Comparison of ENCODE assay signal across 8 mouse cellular contexts in genomic region chr13:14522906-14523269, GRCm38 (mm10). TPM values are rescaled to one million over a fixed set of nuclear protein-coding genes. Genes with fewer than 3 reads are reported as not detected.
DNase-seq lines count a peak whose midpoint lies in the region; ATAC-seq and TF ChIP-seq lines count a peak whose summit lies in the region.

TSS of gene Hecw1 (minus strand) at chr13:14523228.

- H3K36me3 ChIP-seq in liver, embryonic 11.5 days (ENCODE audit: control insufficient read depth, insufficient read depth, low read length): no peaks in the 10 kb centered on the region
- H3K36me3 ChIP-seq in embryonic facial prominence, embryonic 14.5 days (ENCODE audit: control insufficient read depth, insufficient read depth, low read length): no peaks in the 10 kb centered on the region
- H3K36me3 ChIP-seq in intestine, embryonic 14.5 days (ENCODE audit: control insufficient read depth, insufficient read depth, low read length): no peaks in the 10 kb centered on the region
- no peaks in the 10 kb centered on the region for H3K36me3 ChIP-seq in liver, embryonic 14.5 days (replicated peaks; ENCODE audit: control insufficient read depth, insufficient read depth, low read depth)

- TF ChIP-seq EP300 in liver, embryonic 14.5 days (IDR thresholded peaks at IDR 0.05; ENCODE audit: low read depth): no peak

- H3K9me3 ChIP-seq in liver, embryonic 11.5 days (ENCODE audit: control insufficient read depth, low read length): no peaks in the 10 kb centered on the region
- no peaks in the 10 kb centered on the region for H3K9me3 ChIP-seq in embryonic facial prominence, embryonic 14.5 days (ENCODE audit: control insufficient read depth, low read length)
- H3K9me3 ChIP-seq in intestine, embryonic 14.5 days (ENCODE audit: control insufficient read depth, low read length): no peaks in the 10 kb centered on the region
- no peaks in the 10 kb centered on the region for H3K9me3 ChIP-seq in liver, embryonic 14.5 days (ENCODE audit: control insufficient read depth, low read length)

- peak within 1 kb of the TSS; percentile 83 for H3K4me2 ChIP-seq in liver, embryonic 11.5 days
- H3K4me2 ChIP-seq in embryonic facial prominence, embryonic 14.5 days (ENCODE audit: low read depth, low read length): peak within 1 kb of the TSS; percentile 95
- peak within 1 kb of the TSS; percentile 87 for H3K4me2 ChIP-seq in intestine, embryonic 14.5 days (ENCODE audit: low read length)
- H3K4me2 ChIP-seq in liver, embryonic 14.5 days (ENCODE audit: low read depth): peak within 1 kb of the TSS; percentile 56

- H3K27me3 ChIP-seq in liver, embryonic 11.5 days (replicated peaks; ENCODE audit: control insufficient read depth, insufficient read depth, low read length): peaks cover 17% of the 10 kb centered on the region
- H3K27me3 ChIP-seq in embryonic facial prominence, embryonic 14.5 days (replicated peaks; ENCODE audit: control insufficient read depth, insufficient read depth, low read length): peaks cover 25% of the 10 kb centered on the region
- peaks cover 29% of the 10 kb centered on the region for H3K27me3 ChIP-seq in intestine, embryonic 14.5 days (replicated peaks; ENCODE audit: control insufficient read depth, insufficient read depth, low read length)
- H3K27me3 ChIP-seq in liver, embryonic 14.5 days (ENCODE audit: control insufficient read depth, insufficient read depth, low read length): peaks cover 18% of the 10 kb centered on the region

- peak; percentile 41 for DNase-seq in liver, embryonic 11.5 days (ENCODE audit: low spot score)
- no peak for DNase-seq in liver
- peak; percentile 32 for DNase-seq in embryonic facial prominence, embryonic 14.5 days (ENCODE audit: low spot score)
- DNase-seq in intestine, embryonic 14.5 days (ENCODE audit: low spot score): no peak
- DNase-seq in liver, embryonic 14.5 days (ENCODE audit: low read depth in 3 of 3, low spot score in 3 of 3): no peak
- DNase-seq in right cerebral cortex, postnatal 4 days: peak; percentile 68
- no peak for DNase-seq in thymus, postnatal 4 days
- no peak for DNase-seq in urinary bladder, adult 18-20 months (ENCODE audit: low spot score in 2 of 2)

- peaks cover 10% of the 10 kb centered on the region for H3K4me1 ChIP-seq in liver, embryonic 11.5 days (replicated peaks; ENCODE audit: control insufficient read depth, insufficient read depth, low read length)
- no peaks in the 10 kb centered on the region for H3K4me1 ChIP-seq in embryonic facial prominence, embryonic 14.5 days (ENCODE audit: control insufficient read depth, insufficient read depth, low read length)
- H3K4me1 ChIP-seq in intestine, embryonic 14.5 days (replicated peaks; ENCODE audit: control insufficient read depth, insufficient read depth, low read length): no peaks in the 10 kb centered on the region
- H3K4me1 ChIP-seq in liver, embryonic 14.5 days (replicated peaks; ENCODE audit: control insufficient read depth in 2 of 2, insufficient read depth in 2 of 2, low read length in 1 of 2): no peaks in the 10 kb centered on the region; a peak in 1 of 4 replicates

- no peak within 1 kb of the TSS for H3K27ac ChIP-seq in liver, embryonic 11.5 days (ENCODE audit: low read depth, low read length)
- peak within 1 kb of the TSS; percentile 44; the same call in 1 of the 2 replicates for H3K27ac ChIP-seq in embryonic facial prominence, embryonic 14.5 days (replicated peaks; ENCODE audit: low read depth, low read length)
- no peak within 1 kb of the TSS for H3K27ac ChIP-seq in intestine, embryonic 14.5 days (ENCODE audit: low read depth)
- no peak within 1 kb of the TSS for H3K27ac ChIP-seq in liver, embryonic 14.5 days

- peak within 1 kb of the TSS; percentile 48 for H3K4me3 ChIP-seq in liver, embryonic 11.5 days (ENCODE audit: low read depth, low read length)
- peak within 1 kb of the TSS; percentile 56 for H3K4me3 ChIP-seq in embryonic facial prominence, embryonic 14.5 days (ENCODE audit: low read depth, low read length)
- H3K4me3 ChIP-seq in intestine, embryonic 14.5 days (ENCODE audit: low read depth, low read length): peak within 1 kb of the TSS; percentile 43
- peak within 1 kb of the TSS; percentile 26 to 40 for H3K4me3 ChIP-seq in liver, embryonic 14.5 days (ENCODE audit: insufficient read depth in 1 of 2, low read depth in 2 of 2, low read length in 2 of 2)

- 3% methylated on average over 15 of the region's 15 CpGs for WGBS in liver, embryonic 11.5 days
- WGBS in embryonic facial prominence, embryonic 14.5 days: 2% methylated on average over 15 of the region's 15 CpGs
- 1% methylated on average over 14 of the region's 15 CpGs for WGBS in intestine, embryonic 14.5 days
- WGBS in liver, embryonic 14.5 days (ENCODE audit: insufficient replicate concordance): 2% methylated on average over 15 of the region's 15 CpGs

- peak; percentile 42 for ATAC-seq in liver, embryonic 11.5 days (replicated peaks; ENCODE audit: low FRiP score)
- peak; percentile 73 for ATAC-seq in embryonic facial prominence, embryonic 14.5 days (ENCODE audit: low read depth)
- peak; percentile 67 for ATAC-seq in intestine, embryonic 14.5 days (replicated peaks; ENCODE audit: low FRiP score, low TSS enrichment, low read depth)
- peak; percentile 18; the same call in 1 of the 2 replicates for ATAC-seq in liver, embryonic 14.5 days (ENCODE audit: insufficient read depth)

- peak within 1 kb of the TSS; percentile 10 for H3K9ac ChIP-seq in liver, embryonic 11.5 days (ENCODE audit: low read depth, low read length)
- H3K9ac ChIP-seq in embryonic facial prominence, embryonic 14.5 days (ENCODE audit: low read depth, low read length): peak within 1 kb of the TSS; percentile 60
- H3K9ac ChIP-seq in intestine, embryonic 14.5 days (ENCODE audit: low read length): peak within 1 kb of the TSS; percentile 10; the same call in 1 of the 2 replicates
- no peak within 1 kb of the TSS for H3K9ac ChIP-seq in liver, embryonic 14.5 days (replicated peaks)

- no peak for TF ChIP-seq CTCF in liver, embryonic 14.5 days (IDR thresholded peaks at IDR 0.05; ENCODE audit: low read depth)

RNA-seq across cellular contexts. Expression of gene Hecw1, which starts in this region (rescaled TPM):
- polyA plus RNA-seq in liver, embryonic 11.5 days (2014; fragmentation: Nextera tagmentation; extraction: Ambion mirVana): 0.15 and 0.44 TPM in 2 replicates
- polyA plus RNA-seq in embryonic facial prominence, embryonic 14.5 days (2014; fragmentation: Nextera tagmentation; extraction: Ambion mirVana): 1.9 and 2.0 TPM in 2 replicates
- polyA plus RNA-seq in intestine, embryonic 14.5 days (2014; fragmentation: Nextera tagmentation; extraction: Ambion mirVana): 1.5 and 2.5 TPM in 2 replicates
- 0.02 TPM in 2 replicates for polyA plus RNA-seq in liver, embryonic 14.5 days (2012; rRNA removed)
- 0.04 and 0.16 TPM in 2 replicates for polyA plus RNA-seq in liver, embryonic 14.5 days (2014; fragmentation: Nextera tagmentation; extraction: Ambion mirVana)

Comparison
In these comparisons a context has a peak if more than half of its experiments do, and no peak if none do; other contexts are left out.
1. Peak in DNase-seq, ATAC-seq, H3K4me3 ChIP-seq, H3K9ac ChIP-seq and H3K4me2 ChIP-seq in liver, embryonic 11.5 days; RNA of the gene not detected or under 1 TPM.
2. Peak in ATAC-seq, H3K4me3 ChIP-seq and H3K4me2 ChIP-seq in liver, embryonic 14.5 days; RNA of the gene not detected or under 1 TPM.
3. ATAC-seq: peak in every context shown above with its lines; median percentile 73 in embryonic facial prominence, embryonic 14.5 days; 67 in intestine, embryonic 14.5 days; 42 in liver, embryonic 11.5 days; 18 in liver, embryonic 14.5 days.
4. DNase-seq: peak in embryonic facial prominence, embryonic 14.5 days (single experiment) and right cerebral cortex, postnatal 4 days (single experiment); none in liver (single experiment), intestine, embryonic 14.5 days (single experiment), liver, embryonic 14.5 days (0 of 3), thymus, postnatal 4 days (single experiment) and urinary bladder, adult 18-20 months (0 of 2).
5. Peak in every context shown above with its lines, with median percentiles within 50 percentile points of each other: H3K4me2 ChIP-seq and H3K4me3 ChIP-seq.